Mouse (Mus musculus) left cerebral cortex, postnatal 14 days (tissue): ENCODE data around the gene Bckdha. TPM values are rescaled to one million over a fixed set of nuclear protein-coding genes. Genes with fewer than 3 reads are reported as not detected.

Experiments
- DNase-seq, 2 experiments: peaks; one replicate each; pipeline ENCODE4 v3.0.0; 2021 to 2022; ENCODE audit warnings: low spot score in 2 of 2, mixed read lengths in 1 of 2
- intact Hi-C: fragments of 180-260 bp; cut with DNase I; formaldehyde crosslinking; loops from one replicate; pipeline ENCODE4 v1.15.1; 2025
- total RNA-seq, 2 experiments: library from RNA; stranded (reverse); gene quantifications; 2 replicates each; pipeline ENCODE4 v1.2.3; 2021

Bckdha gene
- total RNA-seq, 2 experiments from 2014 or later: 32.0 to 32.7 TPM

- no peak for DNase-seq
- intact Hi-C loops: no loop called here
Observed at GRCm38 (mm10) chr7:25619722-25619991, 39.1 kb downstream of the Bckdha start.

GRCm38 (mm10) chr7:25618865-25619721 lies 39.7 kb downstream of the Bckdha start, which contains the start of gene Dmac2:
Dmac2 (plus strand) TSS chr7:25619414.
- intact Hi-C loops: no loop called here
- DNase-seq: peak; percentile 95

- intact Hi-C loops: no loop called here
- no peak for DNase-seq
Observed at GRCm38 (mm10) chr7:25617376-25618160, 41.2 kb downstream of the Bckdha start.

- intact Hi-C loops: no loop called here
- DNase-seq: no peak
Observed at GRCm38 (mm10) chr7:25615706-25616011, 43.1 kb downstream of the Bckdha start, which contains the start of gene Erich4. Erich4 (minus strand) TSS chr7:25615892.

- no peak for DNase-seq
- intact Hi-C loops: no loop called here
Observed at GRCm38 (mm10) chr7:25614831-25615705, 43.7 kb downstream of the Bckdha start.

GRCm38 (mm10) chr7:25614086-25614485 lies 44.7 kb downstream of the Bckdha start:
- intact Hi-C loops: no loop called here
- no peak for DNase-seq

GRCm38 (mm10) chr7:25611501-25611900 lies 47.3 kb downstream of the Bckdha start:
- intact Hi-C loops: no loop called here
- DNase-seq: no peak

GRCm38 (mm10) chr7:25610056-25610455 lies 48.7 kb downstream of the Bckdha start:
- DNase-seq: no peak
- intact Hi-C loops: no loop called here

GRCm38 (mm10) chr7:25607196-25607595 lies 51.6 kb downstream of the Bckdha start:
- intact Hi-C loops: no loop called here
- no peak for DNase-seq

- DNase-seq: no peak
- intact Hi-C loops: no loop called here
Observed at GRCm38 (mm10) chr7:25606625-25607063, 52.1 kb downstream of the Bckdha start.

GRCm38 (mm10) chr7:25601346-25601745 lies 57.4 kb downstream of the Bckdha start:
- DNase-seq: no peak
- intact Hi-C loops: loop anchor here (2.0 kb wide), 1 partner anchor 177 kb away; no protein-coding TSS in a partner anchor

GRCm38 (mm10) chr7:25600666-25601065 lies 58.1 kb downstream of the Bckdha start:
- no peak for DNase-seq
- intact Hi-C loops: loop anchor here (2.0 kb wide), 1 partner anchor 176 kb away; no protein-coding TSS in a partner anchor

GRCm38 (mm10) chr7:25599663-25600062 lies 59.1 kb downstream of the Bckdha start:
- intact Hi-C loops: loop anchor here (2.0 to 10.0 kb wide), 2 partner anchors 115 to 175 kb away; no protein-coding TSS in a partner anchor
- DNase-seq: peak; percentile 80 to 84

GRCm38 (mm10) chr7:25593859-25594258 lies 64.9 kb downstream of the Bckdha start:
- DNase-seq: no peak

GRCm38 (mm10) chr7:25591226-25591625 lies 67.6 kb downstream of the Bckdha start:
- intact Hi-C loops: loop anchor here (10.0 kb wide), 1 partner anchor 106 kb away; no protein-coding TSS in a partner anchor
- DNase-seq: no peak

More at GRCm38 (mm10) chr7:25593859-25594258, 64.9 kb downstream of the Bckdha start:
- intact Hi-C loops: loop anchor here (10.0 kb wide), 1 partner anchor 109 kb away; no protein-coding TSS in a partner anchor

GRCm38 (mm10) chr7:25585351-25586204 lies 73.2 kb downstream of the Bckdha start:
- intact Hi-C loops: no loop called here

GRCm38 (mm10) chr7:25584651-25585050 lies 74.1 kb downstream of the Bckdha start:
- DNase-seq: no peak
- intact Hi-C loops: no loop called here

More at GRCm38 (mm10) chr7:25585351-25586204, 73.2 kb downstream of the Bckdha start:
- DNase-seq: no peak

GRCm38 (mm10) chr7:25582301-25582810 lies 76.4 kb downstream of the Bckdha start:
- DNase-seq: no peak
- intact Hi-C loops: no loop called here
